Mouse (Mus musculus): ENCODE data around the gene Dact3. TPM values are rescaled to one million over a fixed set of nuclear protein-coding genes. Genes with fewer than 3 reads are reported as not detected.

Gene Dact3
- polyA plus RNA-seq, 1 experiment from 2014 or later = 1.5 TPM

DNA sequence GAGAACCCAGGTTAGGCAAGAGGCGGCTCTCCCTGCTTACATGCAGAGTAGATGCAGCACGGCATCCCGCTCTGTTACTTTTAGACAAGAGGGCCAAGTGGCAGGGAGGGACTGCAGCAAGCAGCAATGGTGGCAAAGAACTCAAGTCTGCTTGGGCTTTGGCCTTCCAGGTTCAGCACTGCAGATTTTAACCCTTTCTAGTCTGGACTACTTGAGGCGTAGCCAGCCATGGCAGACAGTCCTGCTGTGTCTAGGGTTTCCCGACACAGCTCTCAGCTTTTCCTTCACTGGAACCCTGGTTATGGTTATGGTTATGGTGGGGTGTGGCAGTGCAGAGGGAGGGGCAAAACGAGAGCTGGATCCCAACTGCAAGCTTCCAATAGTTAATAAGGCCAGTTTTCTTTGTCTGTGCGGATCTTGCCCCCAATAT is 45.0 kb downstream of the Dact3 start:
- WGBS (ENCODE audit: insufficient replicate concordance) = 86% methylated on average over 7 of the region's 7 CpGs
- Histone ChIP-seq H3K27ac (no peak overlapping the region), H3K9me3 (replicated peaks) (no peaks in the 10 kb centered on the region), H3K9ac (no peak overlapping the region), H3K27me3 (replicated peaks) (no peaks in the 10 kb centered on the region), H3K4me2 (peak overlapping the region; percentile 20; the same call in 1 of the 2 replicates), H3K36me3 (peaks cover 67% of the 10 kb centered on the region), H3K4me1 (peaks cover 53% of the 10 kb centered on the region), H3K4me3 (no peak overlapping the region)
- no peak for ATAC-seq

- ATAC-seq = no peak
- Histone ChIP-seq H3K4me2 (peak overlapping the region; percentile 98), H3K4me3 (peak overlapping the region; percentile 95; the same call in 1 of the 2 replicates), H3K27me3 (replicated peaks) (no peaks in the 10 kb centered on the region), H3K9me3 (replicated peaks) (no peaks in the 10 kb centered on the region), H3K9ac (peak overlapping the region; percentile 98), H3K4me1 (peaks cover 53% of the 10 kb centered on the region), H3K36me3 (peaks cover 59% of the 10 kb centered on the region), H3K27ac (peak overlapping the region; percentile 96)
- 71% methylated on average over 21 of the region's 21 CpGs for WGBS (ENCODE audit: insufficient replicate concordance)
Measured at GRCm38 (mm10) chr7:16920818-16921791, 46.0 kb downstream of the Dact3 start.

DNA sequence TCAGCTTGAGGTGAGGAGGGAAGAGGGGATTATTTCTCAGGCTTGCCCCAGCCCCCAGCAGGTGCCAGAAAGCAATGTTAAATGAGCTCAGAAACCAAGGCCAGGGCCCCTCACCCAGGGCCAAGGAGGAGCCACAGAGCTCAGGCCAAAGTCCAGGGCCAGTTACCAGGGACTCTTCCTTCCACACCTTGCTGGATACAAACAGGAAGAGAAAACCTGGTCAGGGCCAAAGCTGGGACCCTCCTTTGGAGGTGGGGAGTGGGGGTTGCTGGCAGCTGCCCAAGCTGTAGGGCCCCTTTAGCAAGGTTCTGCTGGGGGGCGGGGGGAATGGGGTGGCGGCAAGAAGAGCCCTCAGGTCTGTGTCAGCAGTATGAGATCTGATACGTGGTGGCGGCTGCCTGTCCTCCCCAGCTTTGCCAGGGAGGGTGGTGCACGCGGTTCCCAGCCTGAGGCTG is 46.8 kb downstream of the Dact3 start:
- Histone ChIP-seq H3K4me2 (peak overlapping the region; percentile 98), H3K36me3 (peaks cover 51% of the 10 kb centered on the region), H3K4me3 (peak overlapping the region; percentile 95), H3K27me3 (replicated peaks) (no peaks in the 10 kb centered on the region), H3K4me1 (peaks cover 53% of the 10 kb centered on the region), H3K9me3 (replicated peaks) (no peaks in the 10 kb centered on the region), H3K27ac (peak overlapping the region; percentile 96), H3K9ac (peak overlapping the region; percentile 98)
- WGBS (ENCODE audit: insufficient replicate concordance) = 25% methylated on average over 6 of the region's 6 CpGs
- ATAC-seq = no peak

- H3K36me3 ChIP-seq = peaks cover 45% of the 10 kb centered on the region
- peak overlapping the region; percentile 98 for H3K9ac ChIP-seq
- WGBS (ENCODE audit: insufficient replicate concordance) = 35% methylated on average over 10 of the region's 10 CpGs
- H3K9me3 ChIP-seq (replicated peaks) = no peaks in the 10 kb centered on the region
- peak overlapping the region; percentile 96 for H3K27ac ChIP-seq
- peaks cover 53% of the 10 kb centered on the region for H3K4me1 ChIP-seq
- ATAC-seq = no peak
- H3K4me3 ChIP-seq = peak overlapping the region; percentile 95
- H3K4me2 ChIP-seq = peak overlapping the region; percentile 98
- H3K27me3 ChIP-seq (replicated peaks) = no peaks in the 10 kb centered on the region
Measured at GRCm38 (mm10) chr7:16922360-16922973, 47.4 kb downstream of the Dact3 start.

- Histone ChIP-seq H3K9ac (peak overlapping the region; percentile 98), H3K27me3 (replicated peaks) (no peaks in the 10 kb centered on the region), H3K4me1 (peaks cover 53% of the 10 kb centered on the region), H3K36me3 (peaks cover 35% of the 10 kb centered on the region), H3K4me2 (peak overlapping the region; percentile 98), H3K4me3 (peak overlapping the region; percentile 95), H3K9me3 (replicated peaks) (no peaks in the 10 kb centered on the region), H3K27ac (peak overlapping the region; percentile 96)
- under 1% methylated on average over 55 of the region's 57 CpGs for WGBS (ENCODE audit: insufficient replicate concordance)
- ATAC-seq = no peak
Measured at GRCm38 (mm10) chr7:16923283-16924036, 48.3 kb downstream of the Dact3 start.

DNA sequence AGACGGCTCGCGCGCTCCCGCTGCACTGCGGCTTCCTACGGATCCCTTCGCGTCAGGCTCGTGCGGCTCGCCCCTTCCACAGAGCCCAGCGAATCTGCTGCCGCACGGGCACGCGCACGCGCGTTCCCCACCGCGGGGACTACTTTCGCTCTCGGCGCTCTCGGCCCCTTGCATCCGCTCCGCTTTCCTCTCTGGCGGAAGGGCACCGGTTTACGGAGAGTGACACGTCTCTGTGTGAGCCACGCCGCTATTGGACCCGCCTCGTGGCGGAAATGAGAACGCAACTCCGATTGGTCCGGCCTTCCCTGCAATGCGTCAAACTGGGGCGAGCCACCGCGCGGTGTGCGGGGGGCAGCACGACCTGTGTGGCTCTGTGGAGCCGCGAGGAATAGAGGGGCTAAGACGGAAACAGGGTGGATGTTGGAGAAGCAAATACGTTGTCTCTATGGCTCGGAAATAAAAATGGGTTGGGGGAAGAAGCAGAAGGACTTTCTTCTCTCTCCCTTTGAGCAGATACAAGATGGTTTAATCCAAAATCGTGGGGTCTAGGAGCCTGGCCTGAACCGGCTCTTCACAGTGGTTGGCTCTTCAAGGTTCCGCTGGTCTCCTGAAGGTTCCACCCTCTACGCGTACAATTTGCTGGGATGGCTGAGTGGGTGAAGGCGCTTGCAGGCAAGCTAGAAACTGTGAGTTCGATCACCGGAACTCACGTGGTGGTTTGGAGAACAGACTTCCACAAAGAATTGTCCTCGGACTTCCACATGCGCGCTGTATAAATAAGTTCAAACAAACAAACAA is 49.1 kb downstream of the Dact3 start, which contains the start of gene Calm3:
TSS of gene Calm3 (minus strand) at position 78 of the 798 bp plus-strand sequence.
- H3K9ac ChIP-seq = peak within 1 kb of the TSS; percentile 98
- peak within 1 kb of the TSS; percentile 96 for H3K27ac ChIP-seq
- H3K4me2 ChIP-seq = peak within 1 kb of the TSS; percentile 98
- H3K4me1 ChIP-seq = peaks cover 46% of the 10 kb centered on the region
- H3K27me3 ChIP-seq (replicated peaks) = no peaks in the 10 kb centered on the region
- no peaks in the 10 kb centered on the region for H3K9me3 ChIP-seq (replicated peaks)
- WGBS (ENCODE audit: insufficient replicate concordance) = 2% methylated on average over 64 of the region's 64 CpGs
- peak; percentile 88 for ATAC-seq
- H3K4me3 ChIP-seq = peak within 1 kb of the TSS; percentile 95
- H3K36me3 ChIP-seq = peaks cover 28% of the 10 kb centered on the region

DNA sequence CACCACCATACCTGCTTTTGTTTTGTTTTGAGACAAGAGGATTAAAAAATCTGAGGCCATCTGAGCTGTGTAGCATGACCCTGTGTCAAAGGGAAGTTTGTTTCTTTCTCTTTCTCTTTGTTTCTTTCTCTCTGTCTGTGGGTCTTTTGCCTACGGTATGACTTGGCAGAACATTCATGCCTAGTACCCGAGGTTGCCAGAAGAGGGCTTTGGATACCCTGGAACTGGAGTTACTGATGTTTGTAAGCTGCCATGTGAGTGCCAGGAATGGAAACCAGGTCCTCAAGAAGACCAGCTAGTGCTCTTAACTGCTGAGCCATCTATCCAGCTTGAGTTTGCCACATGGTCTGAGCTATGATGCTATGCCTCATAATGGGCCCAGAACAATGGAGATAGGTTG is 53.2 kb downstream of the Dact3 start:
- WGBS (ENCODE audit: insufficient replicate concordance) = 50% methylated on average over 2 of the region's 2 CpGs
- no peak overlapping the region for H3K4me2 ChIP-seq
- H3K27ac ChIP-seq = no peak overlapping the region
- H3K27me3 ChIP-seq (replicated peaks) = no peaks in the 10 kb centered on the region
- H3K9ac ChIP-seq = no peak overlapping the region
- no peak overlapping the region for H3K4me3 ChIP-seq
- no peaks in the 10 kb centered on the region for H3K9me3 ChIP-seq (replicated peaks)
- peaks cover 5% of the 10 kb centered on the region for H3K4me1 ChIP-seq
- ATAC-seq = no peak
- no peaks in the 10 kb centered on the region for H3K36me3 ChIP-seq

DNA sequence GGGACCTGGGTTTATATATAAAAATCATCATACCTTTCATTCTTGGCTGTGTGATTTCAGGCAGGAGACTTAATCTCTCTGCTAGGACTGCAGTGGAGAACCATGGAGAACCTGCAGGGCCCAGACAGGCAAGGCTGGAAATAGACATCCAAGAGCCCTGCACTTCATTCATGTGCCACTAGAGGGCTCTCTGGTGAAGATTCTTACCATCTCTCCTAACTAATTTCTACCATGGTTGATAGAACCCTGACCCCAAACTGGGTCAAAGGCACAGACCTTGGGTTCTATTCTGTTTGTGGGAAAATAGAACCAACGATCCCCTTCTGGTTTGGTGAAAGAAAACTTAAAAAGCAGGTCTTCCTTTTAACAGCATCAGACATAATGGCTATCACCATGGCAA is 55.7 kb downstream of the Dact3 start:
- H3K27me3 ChIP-seq (replicated peaks) = peaks cover 8% of the 10 kb centered on the region
- no peaks in the 10 kb centered on the region for H3K4me1 ChIP-seq
- H3K4me2 ChIP-seq = no peak overlapping the region
- no peaks in the 10 kb centered on the region for H3K9me3 ChIP-seq (replicated peaks)
- WGBS (ENCODE audit: insufficient replicate concordance) = 2% methylated on average over 1 of the region's 1 CpGs
- H3K27ac ChIP-seq = no peak overlapping the region
- H3K9ac ChIP-seq = no peak overlapping the region
- H3K36me3 ChIP-seq = no peaks in the 10 kb centered on the region
- H3K4me3 ChIP-seq = no peak overlapping the region
- no peak for ATAC-seq

DNA sequence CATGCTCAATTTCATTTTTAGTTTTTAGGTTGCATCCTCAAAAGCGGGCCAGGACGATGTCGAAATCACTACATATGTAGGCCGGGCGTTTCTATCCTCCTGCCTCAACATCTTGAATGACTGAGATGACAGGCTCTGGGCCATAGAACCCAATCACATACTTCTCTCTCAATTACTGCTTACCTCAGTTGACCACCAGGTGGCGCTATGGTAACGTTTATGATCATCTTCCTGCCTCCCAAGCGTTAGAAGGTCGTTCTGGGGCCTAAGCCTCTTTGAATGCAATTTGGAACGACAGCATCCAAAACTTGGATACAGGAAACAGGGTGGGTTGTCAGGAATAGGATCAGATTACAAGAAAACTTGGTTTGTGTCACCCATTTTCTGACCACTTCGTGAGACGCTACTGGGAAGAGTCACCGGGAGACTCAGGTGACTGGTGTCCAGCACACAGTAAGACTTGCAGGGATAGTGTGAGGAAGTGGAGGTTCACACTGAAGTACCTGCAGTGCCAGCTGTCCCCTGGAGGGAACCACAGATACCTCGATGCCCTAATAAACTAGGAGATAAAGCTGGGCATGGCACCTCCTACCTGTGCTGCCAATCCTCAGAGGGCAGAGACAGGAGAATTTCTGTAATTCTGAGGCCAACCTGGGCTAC is 57.0 kb downstream of the Dact3 start:
- no peak overlapping the region for H3K9ac ChIP-seq
- no peaks in the 10 kb centered on the region for H3K4me1 ChIP-seq
- H3K27me3 ChIP-seq (replicated peaks) = peaks cover 12% of the 10 kb centered on the region
- no peak overlapping the region for H3K4me2 ChIP-seq
- 18% methylated on average over 14 of the region's 14 CpGs for WGBS (ENCODE audit: insufficient replicate concordance)
- H3K27ac ChIP-seq = no peak overlapping the region
- ATAC-seq = peak; percentile 51
- H3K4me3 ChIP-seq = no peak overlapping the region
- no peaks in the 10 kb centered on the region for H3K9me3 ChIP-seq (replicated peaks)
- H3K36me3 ChIP-seq = no peaks in the 10 kb centered on the region

DNA sequence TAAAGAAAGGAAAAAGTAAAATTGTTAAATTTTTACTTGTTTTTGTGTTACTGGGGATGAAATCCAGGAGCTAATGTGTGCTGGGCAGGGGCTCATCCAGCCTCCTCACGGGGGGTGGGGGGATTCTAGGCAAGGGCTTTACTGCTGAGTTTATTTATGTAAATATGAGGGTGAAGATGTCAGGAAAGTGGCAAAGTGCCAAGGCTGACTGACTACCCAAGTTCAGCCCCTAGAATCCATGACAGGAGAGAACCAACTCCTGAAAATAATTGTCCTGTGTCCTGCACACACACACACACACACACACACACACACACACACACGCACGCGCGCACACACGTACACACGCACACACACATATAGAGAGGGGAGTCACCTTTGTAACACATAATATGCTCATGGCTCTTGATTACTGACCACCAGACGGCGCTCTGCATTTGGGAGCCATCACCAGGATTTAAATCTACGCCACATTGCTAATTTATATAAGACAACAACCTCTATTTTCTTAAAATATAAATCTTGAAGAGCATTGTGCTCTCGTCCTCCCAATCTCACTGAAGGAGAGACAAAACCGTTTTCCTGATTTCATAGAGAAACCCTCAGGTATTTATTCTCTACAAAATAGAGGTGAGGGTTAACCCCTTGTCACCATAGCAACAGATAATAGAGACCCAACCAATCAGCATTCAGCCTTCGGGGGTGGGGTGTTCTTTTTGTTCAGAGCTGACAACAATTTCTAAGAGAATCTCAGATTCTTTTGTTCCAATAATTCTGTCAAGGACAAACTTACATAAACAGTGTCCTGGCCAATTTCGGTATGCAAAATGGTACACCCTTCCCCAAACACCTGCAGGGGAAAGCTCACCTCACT is 57.8 kb downstream of the Dact3 start:
- Histone ChIP-seq H3K4me1 (no peaks in the 10 kb centered on the region), H3K9ac (no peak overlapping the region), H3K4me2 (no peak overlapping the region), H3K9me3 (replicated peaks) (no peaks in the 10 kb centered on the region), H3K36me3 (no peaks in the 10 kb centered on the region), H3K27me3 (replicated peaks) (peaks cover 12% of the 10 kb centered on the region), H3K27ac (no peak overlapping the region), H3K4me3 (no peak overlapping the region)
- ATAC-seq = no peak
- WGBS (ENCODE audit: insufficient replicate concordance) = 35% methylated on average over 14 of the region's 14 CpGs

Data from liver, embryonic 12.5 days (tissue).